Mouse (Mus musculus) kidney, embryonic 14.5 days (tissue): ENCODE results near the gene Nup98. TPM values are rescaled to one million over a fixed set of nuclear protein-coding genes. Genes with fewer than 3 reads are reported as not detected.

ENCODE experiments used
- ATAC-seq: fragments of 200-750 bp; cut with Nextera tagmentation; 2 replicates; pipeline ENCODE4 v1.8.0; 2017; ENCODE audit warnings: moderate number of reproducible peaks, mild to moderate bottlenecking, moderate TSS enrichment, moderate library complexity; ENCODE audit not compliant: low FRiP score, low TSS enrichment
- H3K27ac ChIP-seq: fragments of 300-500 bp; sonication (generic); 2 replicates; pipeline ENCODE4 v1.5.1; 2014; ENCODE audit warnings: low read depth, mild to moderate bottlenecking, low read length, moderate library complexity, mixed read lengths
- H3K27me3 ChIP-seq: fragments of 300-500 bp; sonication (generic); 2 replicates; pipeline ENCODE4 v1.6.1; 2014; ENCODE audit warnings: mild to moderate bottlenecking, low read length; ENCODE audit not compliant: control insufficient read depth, insufficient read depth
- H3K36me3 ChIP-seq: fragments of 300-500 bp; sonication (generic); 2 replicates; pipeline ENCODE4 v1.6.1; 2014; ENCODE audit warnings: low read length, mixed read lengths; ENCODE audit not compliant: control insufficient read depth, insufficient read depth
- H3K4me1 ChIP-seq: fragments of 300-500 bp; sonication (generic); 2 replicates; pipeline ENCODE4 v1.6.1; 2014; ENCODE audit warnings: low read length, mixed read lengths; ENCODE audit not compliant: control insufficient read depth, insufficient read depth
- H3K4me2 ChIP-seq: fragments of 300-500 bp; sonication (generic); replicated peaks from 2 replicates; pipeline ENCODE4 v1.6.1; 2014; ENCODE audit warnings: low read depth, mild to moderate bottlenecking, low read length
- H3K4me3 ChIP-seq: fragments of 300-500 bp; sonication (generic); 2 replicates; pipeline ENCODE4 v1.5.1; 2014; ENCODE audit warnings: mild to moderate bottlenecking, low read length
- H3K9ac ChIP-seq: fragments of 300-500 bp; sonication (generic); 2 replicates; pipeline ENCODE4 v1.6.1; 2014; ENCODE audit warnings: low read depth, mild to moderate bottlenecking, low read length, moderate library complexity
- H3K9me3 ChIP-seq: fragments of 300-500 bp; sonication (generic); 2 replicates; pipeline ENCODE4 v1.6.1; 2016; ENCODE audit warnings: low read length; ENCODE audit not compliant: control insufficient read depth
- WGBS: fragments of 180-500 bp; shearing (Covaris S2); extraction: QIAGEN DNeasy Blood & Tissue Kit; methylation state at CpG from one replicate; pipeline ENCODE4 v1.1.7; 2014; 5-methylcytosine and 5-hydroxymethylcytosine counted together
- polyA plus RNA-seq: library from polyadenylated mRNA; unstranded; fragments of >200 nt; fragmentation: Nextera tagmentation; extraction: Ambion mirVana; gene quantifications from 2 replicates; pipeline ENCODE4 v1.2.1, GENCODE M21; 2014

Gene Nup98
- polyA plus RNA-seq, 1 experiment from 2014 or later = 55.4 TPM

DNA sequence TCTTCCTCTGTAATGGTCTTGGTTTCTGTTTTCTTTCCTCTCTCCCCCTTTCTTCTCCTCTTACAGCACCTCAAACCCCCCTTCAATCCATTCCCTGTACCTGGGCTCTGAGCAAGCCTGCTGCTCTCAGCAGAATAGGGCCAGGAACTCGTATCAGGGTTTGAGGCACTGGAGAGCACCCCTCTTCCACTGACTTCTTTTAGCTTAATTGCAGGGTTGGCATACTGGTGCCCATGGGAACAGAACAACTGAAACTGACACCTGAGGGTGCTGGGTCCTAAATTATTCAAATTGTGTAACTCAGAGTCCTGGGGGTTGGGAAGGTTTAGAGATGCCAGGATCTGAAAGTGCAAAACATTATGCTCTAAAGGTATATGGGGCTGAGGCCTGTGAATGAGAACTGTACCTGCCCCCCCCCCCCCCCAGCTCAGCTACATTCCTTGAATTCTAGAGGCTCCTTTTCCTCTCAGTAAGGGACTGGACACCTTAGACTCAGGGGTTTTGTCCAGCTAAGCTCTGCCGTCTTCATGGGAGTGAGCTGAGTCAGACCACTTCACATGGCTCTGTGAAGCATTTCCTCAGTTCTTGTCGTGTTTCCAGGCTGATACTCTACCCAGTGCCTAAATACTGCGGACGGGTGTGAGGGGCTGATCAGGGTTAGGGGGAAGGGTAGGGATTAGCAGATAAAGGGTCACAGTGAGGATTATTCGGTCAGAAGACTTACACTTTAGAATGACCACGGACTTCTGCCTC lies 93.2 kb downstream of the Nup98 start, which contains the start of gene Chrna10:
Gene Chrna10 (minus strand): TSS at position 250 of the 753 bp plus-strand sequence.
- peaks cover 35% of the 10 kb centered on the region for H3K36me3 ChIP-seq
- no peaks in the 10 kb centered on the region for H3K4me1 ChIP-seq
- no peak within 1 kb of the TSS for H3K4me3 ChIP-seq
- H3K9me3 ChIP-seq = no peaks in the 10 kb centered on the region
- no peaks in the 10 kb centered on the region for H3K27me3 ChIP-seq
- H3K4me2 ChIP-seq = no peak within 1 kb of the TSS
- ATAC-seq = no peak
- WGBS = 44% methylated on average over 7 of the region's 7 CpGs
- H3K27ac ChIP-seq = no peak within 1 kb of the TSS
- no peak within 1 kb of the TSS for H3K9ac ChIP-seq

DNA sequence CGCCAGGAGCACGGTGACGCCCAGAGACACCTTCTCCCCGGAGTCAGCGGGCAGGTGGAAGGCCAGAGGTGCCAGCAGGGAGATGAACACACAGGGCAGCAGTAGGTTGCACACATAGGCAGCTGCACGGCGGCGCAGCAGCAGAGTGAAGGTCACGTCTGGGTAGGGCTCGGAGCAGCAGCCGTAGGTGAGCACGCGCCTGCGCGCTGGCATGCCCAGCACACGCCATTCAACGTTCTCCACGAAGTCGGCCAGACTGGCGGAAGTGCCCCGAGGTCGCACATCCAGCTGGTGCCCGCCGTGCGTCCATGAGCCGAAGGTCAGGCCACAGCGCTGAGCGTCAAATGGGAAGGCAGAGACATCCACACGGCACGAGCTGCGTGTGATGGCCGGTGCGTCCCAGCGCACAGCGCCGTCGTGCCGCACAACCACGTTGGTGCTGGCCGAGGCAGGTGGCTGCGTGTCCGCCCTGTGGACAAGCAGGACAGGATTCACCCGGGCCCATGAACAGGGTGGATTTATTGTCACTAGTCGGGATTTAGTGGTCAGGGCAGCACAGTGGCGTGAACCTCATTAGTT lies 96.7 kb downstream of the Nup98 start:
- Histone ChIP-seq H3K36me3 (peaks cover under 1% of the 10 kb centered on the region; the same call in 1 of the 2 replicates), H3K4me1 (no peaks in the 10 kb centered on the region), H3K27ac (no peak overlapping the region), H3K9me3 (no peaks in the 10 kb centered on the region), H3K9ac (no peak overlapping the region), H3K4me3 (no peak overlapping the region), H3K4me2 (no peak overlapping the region), H3K27me3 (no peaks in the 10 kb centered on the region)
- 84% methylated on average over 45 of the region's 45 CpGs for WGBS
- no peak for ATAC-seq

DNA sequence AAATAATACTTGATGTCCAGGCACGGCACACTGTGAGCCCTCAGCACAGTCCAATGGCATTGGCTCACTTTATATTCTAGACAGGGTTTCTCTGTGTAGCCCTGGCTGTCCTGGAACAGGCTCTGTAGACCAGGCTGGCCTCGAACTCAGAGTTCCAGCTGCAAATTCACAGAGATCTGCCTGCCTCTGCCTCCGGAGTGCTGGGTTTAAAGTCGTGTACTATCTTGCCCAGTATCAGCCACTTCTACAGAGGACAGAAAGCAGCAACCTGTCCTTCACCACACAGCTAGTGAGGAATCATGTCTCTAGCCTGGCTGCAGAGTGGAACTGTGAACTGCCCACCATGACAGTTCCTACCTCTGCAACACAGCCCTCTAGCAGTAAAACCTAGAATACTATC lies 100.2 kb downstream of the Nup98 start:
- Histone ChIP-seq H3K9ac (no peak overlapping the region), H3K27ac (no peak overlapping the region), H3K4me3 (no peak overlapping the region), H3K4me2 (no peak overlapping the region), H3K36me3 (no peaks in the 10 kb centered on the region), H3K4me1 (peaks cover 5% of the 10 kb centered on the region; the same call in 1 of the 2 replicates), H3K27me3 (no peaks in the 10 kb centered on the region), H3K9me3 (no peaks in the 10 kb centered on the region)
- WGBS = 80% methylated on average over 4 of the region's 4 CpGs
- ATAC-seq = no peak

DNA sequence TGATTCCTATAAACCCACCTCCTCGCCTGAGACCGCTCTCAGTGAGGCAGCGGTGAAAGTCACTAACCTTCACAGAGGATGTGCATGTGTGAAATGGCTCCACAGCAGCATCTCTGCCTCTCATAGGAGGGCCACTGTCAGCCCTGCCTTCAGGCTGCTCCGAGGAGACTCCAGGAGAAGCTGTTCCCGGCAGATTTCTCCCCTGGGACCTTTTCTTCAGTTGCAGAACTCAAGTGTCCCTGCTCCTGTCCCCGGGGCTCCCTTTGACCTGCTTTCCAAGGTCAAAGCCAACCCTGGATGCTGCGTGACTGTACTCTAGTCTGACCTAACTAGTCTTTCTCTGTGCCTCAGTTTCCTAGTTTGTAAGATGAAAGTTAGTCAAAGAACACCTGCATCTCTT lies 100.8 kb downstream of the Nup98 start, which contains the start of gene Art5:
Gene Art5 (minus strand): TSS at position 319 of the 400 bp plus-strand sequence.
- H3K27ac ChIP-seq = no peak within 1 kb of the TSS
- WGBS = 85% methylated on average over 7 of the region's 7 CpGs
- H3K27me3 ChIP-seq = no peaks in the 10 kb centered on the region
- no peak for ATAC-seq
- H3K9ac ChIP-seq = no peak within 1 kb of the TSS
- no peak within 1 kb of the TSS for H3K4me2 ChIP-seq
- H3K4me3 ChIP-seq = no peak within 1 kb of the TSS
- H3K36me3 ChIP-seq = no peaks in the 10 kb centered on the region
- peaks cover 5% of the 10 kb centered on the region; the same call in 1 of the 2 replicates for H3K4me1 ChIP-seq
- no peaks in the 10 kb centered on the region for H3K9me3 ChIP-seq

DNA sequence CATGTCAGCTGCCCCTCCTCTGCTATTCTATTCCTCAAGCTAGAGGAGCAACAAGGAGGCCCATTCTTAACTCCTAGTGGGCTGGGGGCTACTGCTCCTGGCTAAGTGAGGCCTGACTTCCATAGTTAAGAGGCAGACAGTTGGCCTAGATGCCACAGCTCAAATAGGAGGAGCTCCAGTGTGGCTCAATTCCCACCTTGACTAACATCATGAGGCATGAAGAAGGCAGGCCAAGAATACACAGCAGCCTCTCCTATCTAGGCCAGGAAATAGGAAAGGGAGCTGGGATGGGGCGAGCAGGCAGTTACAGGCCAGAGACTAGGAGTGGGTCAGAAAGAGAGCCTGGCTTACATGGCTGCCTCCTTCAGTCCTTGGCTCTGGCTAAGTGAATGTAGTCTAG lies 101.8 kb downstream of the Nup98 start:
- peaks cover 5% of the 10 kb centered on the region; the same call in 1 of the 2 replicates for H3K4me1 ChIP-seq
- WGBS = 100% methylated on average over 1 of the region's 1 CpGs
- H3K9me3 ChIP-seq = no peaks in the 10 kb centered on the region
- H3K27ac ChIP-seq = no peak overlapping the region
- H3K27me3 ChIP-seq = no peaks in the 10 kb centered on the region
- no peak overlapping the region for H3K4me3 ChIP-seq
- H3K36me3 ChIP-seq = no peaks in the 10 kb centered on the region
- H3K9ac ChIP-seq = no peak overlapping the region
- no peak for ATAC-seq
- H3K4me2 ChIP-seq = no peak overlapping the region

DNA sequence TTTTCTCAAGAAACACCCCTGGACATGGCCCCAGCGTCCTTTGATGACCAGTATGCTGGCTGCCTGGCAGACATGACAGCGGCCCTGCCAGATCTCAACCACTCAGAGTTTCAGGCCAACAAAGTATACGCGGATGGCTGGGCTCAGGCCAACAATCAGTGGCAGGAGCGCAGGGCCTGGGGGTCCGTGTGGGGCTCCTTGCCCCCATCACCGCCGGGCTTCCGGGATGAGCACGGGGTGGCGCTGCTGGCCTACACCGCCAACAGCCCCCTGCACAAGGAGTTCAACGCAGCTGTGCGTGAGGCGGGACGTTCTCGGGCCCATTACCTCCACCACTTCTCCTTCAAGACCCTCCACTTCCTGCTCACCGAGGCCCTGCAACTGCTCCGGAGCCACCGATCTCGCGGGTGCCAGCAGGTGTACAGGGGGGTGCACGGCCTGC lies 103.3 kb downstream of the Nup98 start:
- Histone ChIP-seq H3K4me2 (peak overlapping the region; percentile 53), H3K9ac (peak overlapping the region; percentile 50; the same call in 1 of the 2 replicates), H3K27me3 (no peaks in the 10 kb centered on the region), H3K4me1 (peaks cover 5% of the 10 kb centered on the region; the same call in 1 of the 2 replicates), H3K36me3 (no peaks in the 10 kb centered on the region), H3K27ac (no peak overlapping the region), H3K4me3 (peak overlapping the region; percentile 22), H3K9me3 (no peaks in the 10 kb centered on the region)
- 18% methylated on average over 23 of the region's 23 CpGs for WGBS
- ATAC-seq = peak; percentile 33; the same call in 1 of the 2 replicates

DNA sequence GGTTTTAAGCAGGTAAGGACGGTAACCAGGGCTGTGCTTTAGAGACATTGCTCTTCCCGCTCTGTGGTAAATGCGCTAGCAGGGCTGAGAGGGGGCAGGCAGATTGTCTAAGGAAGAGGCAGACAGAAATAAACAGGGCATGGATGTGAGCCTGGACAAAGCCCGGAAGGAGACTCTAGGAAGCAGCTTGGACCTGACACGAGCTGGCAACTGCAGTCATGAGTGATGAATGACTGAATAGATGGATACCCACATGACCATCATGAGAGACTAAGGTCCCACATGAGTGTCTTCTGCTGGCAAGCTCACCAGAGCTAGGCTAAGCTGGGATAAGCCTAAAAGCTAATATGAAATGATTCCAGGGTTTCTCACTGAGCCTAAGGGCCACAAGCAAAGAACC lies 105.8 kb downstream of the Nup98 start:
- Histone ChIP-seq H3K27me3 (no peaks in the 10 kb centered on the region), H3K4me3 (no peak overlapping the region), H3K4me1 (peaks cover 10% of the 10 kb centered on the region), H3K9me3 (no peaks in the 10 kb centered on the region), H3K4me2 (no peak overlapping the region), H3K27ac (no peak overlapping the region), H3K9ac (no peak overlapping the region), H3K36me3 (no peaks in the 10 kb centered on the region)
- no peak for ATAC-seq
- 68% methylated on average over 5 of the region's 5 CpGs for whole genome bisulfite sequencing

DNA sequence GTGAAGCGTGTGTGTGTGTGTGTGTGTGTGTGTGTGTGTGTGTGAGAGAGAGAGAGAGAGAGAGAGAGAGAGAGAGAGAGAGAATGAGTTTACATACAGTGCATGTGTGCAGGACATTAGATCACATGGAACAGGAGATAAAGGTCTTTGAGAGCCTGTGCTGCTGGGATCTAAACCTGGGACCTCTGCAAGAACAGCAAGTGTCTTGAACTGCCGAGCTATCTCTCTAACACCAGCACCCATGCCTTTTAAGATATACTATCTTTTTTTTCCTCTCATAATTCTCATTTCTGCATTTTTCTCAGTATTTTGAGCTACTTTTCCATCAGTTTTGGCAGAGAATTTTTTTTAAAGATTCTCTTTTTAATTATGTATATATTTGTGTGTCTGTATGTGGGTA lies 106.4 kb downstream of the Nup98 start:
- WGBS = 78% methylated on average over 2 of the region's 2 CpGs
- no peak overlapping the region for H3K27ac ChIP-seq
- H3K27me3 ChIP-seq = no peaks in the 10 kb centered on the region
- no peak for ATAC-seq
- H3K4me3 ChIP-seq = no peak overlapping the region
- H3K36me3 ChIP-seq = no peaks in the 10 kb centered on the region
- H3K9me3 ChIP-seq = no peaks in the 10 kb centered on the region
- no peak overlapping the region for H3K4me2 ChIP-seq
- H3K9ac ChIP-seq = no peak overlapping the region
- peaks cover 14% of the 10 kb centered on the region for H3K4me1 ChIP-seq

DNA sequence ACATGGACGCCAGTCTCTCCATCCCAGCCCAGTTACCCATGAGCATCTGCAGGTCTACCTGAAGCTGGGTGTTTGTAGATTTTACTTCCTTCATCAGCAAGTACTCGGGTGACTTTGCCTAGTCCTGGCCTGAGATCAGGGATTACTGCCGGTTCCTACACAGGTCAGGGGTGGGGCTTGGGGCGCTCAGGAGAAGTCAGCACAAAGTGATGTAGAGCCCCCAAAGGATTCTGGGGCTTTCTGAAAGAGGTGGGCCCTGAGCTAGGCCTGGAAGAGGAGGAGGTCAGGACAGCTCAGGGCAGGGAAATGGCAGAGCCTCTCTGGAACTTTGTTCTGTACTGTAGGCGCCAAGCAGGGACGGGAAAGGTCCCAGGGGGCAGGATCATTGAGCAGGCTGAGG lies 107.3 kb downstream of the Nup98 start:
- Histone ChIP-seq H3K36me3 (no peaks in the 10 kb centered on the region), H3K4me2 (no peak overlapping the region), H3K9me3 (no peaks in the 10 kb centered on the region), H3K27me3 (no peaks in the 10 kb centered on the region), H3K27ac (no peak overlapping the region), H3K4me1 (peaks cover 14% of the 10 kb centered on the region), H3K9ac (no peak overlapping the region), H3K4me3 (no peak overlapping the region)
- ATAC-seq = no peak
- 39% methylated on average over 6 of the region's 6 CpGs for WGBS
